Mouse (Mus musculus) G1E (cell line): ENCODE measurements around the gene Tlr4. TPM values are rescaled to one million over a fixed set of nuclear protein-coding genes. Genes with fewer than 3 reads are reported as not detected.

Experiments used
- ATAC-seq: 2 replicates; pipeline ENCODE4 v1.8.0; 2016; ENCODE audit warnings: mild to moderate bottlenecking; ENCODE audit not compliant: insufficient number of reproducible peaks, poor library complexity, low FRiP score, severe bottlenecking; ENCODE audit errors: extremely low read depth
- DNase-seq: peaks from one replicate; pipeline ENCODE4 v3.0.0; 2012; ENCODE audit warnings: low spot score
- H3K27me3 ChIP-seq: 2 replicates; pipeline ENCODE4 v1.6.1; 2012; ENCODE audit warnings: mild to moderate bottlenecking, low read length, inconsistent platforms; ENCODE audit not compliant: insufficient read depth
- H3K36me3 ChIP-seq: replicated peaks from 2 replicates; pipeline ENCODE3; 2012; ENCODE audit warnings: mild to moderate bottlenecking, inconsistent platforms
- H3K4me1 ChIP-seq: 2 replicates; pipeline ENCODE4 v1.6.1; 2012; ENCODE audit warnings: low read depth, low read length, inconsistent platforms, mixed read lengths; ENCODE audit not compliant: insufficient read depth
- H3K4me3 ChIP-seq: 2 replicates; pipeline ENCODE4 v1.5.1; 2012; ENCODE audit warnings: low read depth, mild to moderate bottlenecking, inconsistent platforms, low read length, moderate library complexity, mixed read lengths
- H3K9me3 ChIP-seq: replicated peaks from 2 replicates; pipeline ENCODE4 v1.6.1; 2012; ENCODE audit warnings: inconsistent platforms
- CTCF ChIP-seq: IDR thresholded peaks from 2 replicates; pipeline ENCODE4 v1.5.1; 2012; ENCODE audit warnings: low read depth, low read length, inconsistent platforms, mixed read lengths
- GATA1 ChIP-seq: IDR thresholded peaks from 2 replicates; pipeline ENCODE4 v1.6.1; 2012; ENCODE audit warnings: borderline replicate concordance, low read length, inconsistent platforms, mixed read lengths
- GATA2 ChIP-seq: IDR thresholded peaks from 2 replicates; pipeline ENCODE4 v1.6.1; 2012; ENCODE audit warnings: low read depth, low read length, inconsistent platforms, borderline replicate concordance
- POLR2AphosphoS5 ChIP-seq: IDR thresholded peaks from 2 replicates; pipeline ENCODE4 v1.6.1; 2012; ENCODE audit warnings: low read depth, low read length, inconsistent platforms; ENCODE audit not compliant: insufficient replicate concordance
- TAL1 ChIP-seq: conservative IDR thresholded peaks from 2 replicates; pipeline ENCODE4 v1.6.1; 2012; ENCODE audit warnings: low read depth, low read length, inconsistent platforms, mixed read lengths
- polyA plus RNA-seq: library from polyadenylated mRNA; stranded (reverse); fragments of >175 nt; gene quantifications from 2 replicates; pipeline ENCODE4 v1.2.3, GENCODE M21; 2012
- total RNA-seq, 2 experiments: library from RNA; stranded (forward) in 1 of 2; stranded (reverse) in 1 of 2; fragments of 200-1000 nt in 1 of 2; fragments of >200 nt in 1 of 2; fragmentation: Nextera tagmentation in 1 of 2; gene quantifications; 2 replicates each; pipeline ENCODE4 v1.2.3; 2014 to 2017

Tlr4 gene
- total and polyA plus RNA-seq, 3 experiments, result 0.22 TPM; not detected in 2

DNA sequence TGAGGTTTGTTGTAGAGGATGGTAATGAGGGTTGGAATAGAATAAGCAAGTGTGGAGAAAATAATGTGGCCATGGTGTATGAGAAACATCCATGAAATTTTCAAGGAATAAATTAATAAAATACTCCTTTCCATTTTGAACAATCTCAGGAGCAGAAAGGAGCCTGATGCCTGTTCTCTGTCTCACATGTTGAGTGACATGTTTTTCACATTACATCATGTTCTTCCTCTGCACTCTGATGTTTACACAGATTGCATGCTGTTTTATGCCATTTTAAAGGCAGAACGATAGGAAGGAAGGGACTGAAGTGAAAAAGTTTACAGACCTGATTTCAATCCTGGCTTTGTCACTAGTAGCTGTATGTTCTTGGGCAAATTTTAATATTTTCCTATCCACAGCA is 120.3 kb downstream of the Tlr4 start:
- no peaks in the 10 kb centered on the region for H3K36me3 ChIP-seq
- ATAC-seq (no peak), DNase-seq (no peak)
- no peaks in the 10 kb centered on the region for H3K27me3 ChIP-seq
- TF ChIP-seq GATA1 (no peak), POLR2AphosphoS5 (no peak)
- no peaks in the 10 kb centered on the region for H3K9me3 ChIP-seq
- no peak overlapping the region for H3K4me3 ChIP-seq
- no peaks in the 10 kb centered on the region for H3K4me1 ChIP-seq

DNA sequence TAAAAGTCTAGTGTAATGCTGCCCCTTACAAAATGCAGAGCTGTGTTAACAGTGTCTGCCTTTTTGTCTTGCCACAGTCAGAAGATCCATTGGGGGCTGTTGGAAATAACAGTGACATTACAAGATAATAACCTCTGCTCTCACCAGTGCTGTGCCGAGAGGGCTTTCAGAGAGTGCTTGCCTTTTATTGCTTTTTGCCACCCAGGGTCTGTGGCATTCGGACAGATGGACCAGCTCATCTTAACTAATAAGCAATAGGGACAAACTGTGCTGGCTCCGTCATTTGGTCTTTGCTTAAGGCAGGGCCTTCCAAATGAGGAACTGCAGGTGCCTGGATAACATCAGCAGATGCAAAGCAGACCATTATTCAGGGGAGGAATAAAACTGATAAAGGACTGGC is 147.5 kb downstream of the Tlr4 start:
- Histone ChIP-seq H3K36me3 (no peaks in the 10 kb centered on the region), H3K9me3 (no peaks in the 10 kb centered on the region), H3K4me1 (no peaks in the 10 kb centered on the region), H3K27me3 (no peaks in the 10 kb centered on the region), H3K4me3 (no peak overlapping the region)
- TF ChIP-seq CTCF, result no peak
- TF ChIP-seq TAL1, result no peak
- TF ChIP-seq POLR2AphosphoS5, result no peak
- TF ChIP-seq GATA2, result no peak
- TF ChIP-seq GATA1, result no peak
- no peak for ATAC-seq
- DNase-seq, result no peak
